Mouse (Mus musculus): ENCODE measurements around the gene Tmod3.
"Not testable (repeated sequence)": the region's sequence is repeated elsewhere in the genome, so short reads cannot be mapped to it uniquely, and the experiment has no call there.

Tmod3 gene

DNA sequence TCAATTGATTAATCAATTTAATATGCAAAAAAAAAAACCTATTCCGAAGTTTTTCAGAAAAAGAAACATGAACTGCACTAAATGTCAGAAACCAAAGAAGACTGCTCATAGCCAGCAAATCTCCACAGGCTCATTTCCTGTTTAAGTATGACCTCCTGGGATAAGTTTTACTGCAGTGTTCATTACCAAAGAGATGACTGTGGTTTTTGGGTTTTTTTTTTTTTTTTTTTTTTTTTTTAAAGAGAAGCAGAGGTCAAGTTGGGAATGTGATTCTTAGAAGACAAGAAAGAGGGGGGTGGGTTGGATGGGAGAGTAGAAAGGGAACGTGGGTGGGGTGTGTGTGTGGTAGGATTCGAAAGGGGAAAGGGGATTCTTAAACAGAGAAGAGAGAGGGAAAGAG lies 1.1 kb downstream of the Tmod3 start:
- DNase-seq (ENCODE audit: low spot score): no peak

DNA sequence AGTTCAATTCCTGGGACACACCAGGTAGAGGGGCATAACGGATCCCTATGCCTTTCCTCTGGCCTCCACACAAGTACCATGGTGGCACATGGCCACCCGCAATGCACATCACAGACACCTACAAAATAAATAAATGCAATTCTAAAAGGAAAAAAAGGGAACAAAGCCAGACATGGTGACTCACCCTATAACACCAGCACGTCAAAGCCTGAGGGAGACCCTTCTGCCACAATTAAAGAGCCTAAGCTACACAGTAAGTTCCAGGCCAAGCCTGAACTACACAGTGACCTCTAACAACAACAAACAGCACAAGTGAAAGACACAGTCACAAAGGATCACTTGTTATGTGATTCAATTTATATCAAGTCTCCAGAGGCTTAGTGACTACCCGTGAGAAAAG lies 5.7 kb downstream of the Tmod3 start:
- DNase-seq (ENCODE audit: low spot score): no peak

- no peak for DNase-seq (ENCODE audit: low spot score)
Observed at GRCm38 (mm10) chr9:75551342-75551741, 8.1 kb downstream of the Tmod3 start.

- DNase-seq (ENCODE audit: low spot score): no peak
Observed at GRCm38 (mm10) chr9:75549010-75549409, 10.4 kb downstream of the Tmod3 start.

GRCm38 (mm10) chr9:75546885-75547553 lies 12.4 kb downstream of the Tmod3 start:
- no peak for DNase-seq (ENCODE audit: low spot score)

DNA sequence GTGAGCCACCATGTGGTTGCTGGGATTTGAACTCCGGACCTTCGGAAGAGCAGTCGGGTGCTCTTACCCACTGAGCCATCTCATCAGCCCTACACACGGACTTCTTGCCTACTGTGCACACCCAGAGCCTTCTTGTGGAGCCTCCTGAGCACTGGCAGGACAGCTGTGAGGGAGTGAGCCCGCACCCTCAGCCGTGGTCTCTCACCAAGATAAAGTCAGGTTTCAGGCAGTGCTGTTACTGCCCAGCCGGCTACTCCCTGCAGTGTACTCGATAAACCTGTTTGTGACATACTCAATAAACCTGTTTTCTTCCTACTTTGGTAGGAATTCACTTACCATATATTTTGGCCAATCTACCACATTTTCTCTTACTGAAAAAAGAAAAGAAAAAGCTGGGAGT lies 13.9 kb downstream of the Tmod3 start:
- no peak for DNase-seq (ENCODE audit: low spot score)

GRCm38 (mm10) chr9:75541497-75541896 lies 18.0 kb downstream of the Tmod3 start:
- DNase-seq (ENCODE audit: low spot score): peak; percentile 43

GRCm38 (mm10) chr9:75536422-75536821 lies 23.0 kb downstream of the Tmod3 start:
- no peak for DNase-seq (ENCODE audit: low spot score)

GRCm38 (mm10) chr9:75534431-75534962 lies 25.0 kb downstream of the Tmod3 start:
- no peak for DNase-seq (ENCODE audit: low spot score)

DNA sequence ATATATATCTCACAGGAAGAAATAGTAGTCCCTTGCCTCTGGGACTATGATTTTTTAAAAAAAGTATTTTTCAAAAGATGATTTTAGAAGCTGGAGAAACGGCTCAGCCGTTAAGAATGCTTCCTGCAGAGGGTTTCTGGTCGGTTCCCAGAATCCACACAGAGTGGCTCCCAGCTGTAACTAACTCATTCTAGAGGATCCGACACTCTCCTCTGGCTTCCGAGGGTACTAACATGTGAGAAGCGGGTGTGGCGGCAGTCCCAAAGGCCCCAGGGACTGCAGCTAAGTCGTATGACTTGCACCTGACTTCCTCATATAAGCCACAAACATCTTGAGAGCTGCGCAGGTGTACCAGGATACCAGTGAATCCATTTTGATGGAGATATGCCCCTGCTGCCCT lies 26.5 kb downstream of the Tmod3 start:
- DNase-seq (ENCODE audit: low spot score): not testable (repeated sequence)

DNA sequence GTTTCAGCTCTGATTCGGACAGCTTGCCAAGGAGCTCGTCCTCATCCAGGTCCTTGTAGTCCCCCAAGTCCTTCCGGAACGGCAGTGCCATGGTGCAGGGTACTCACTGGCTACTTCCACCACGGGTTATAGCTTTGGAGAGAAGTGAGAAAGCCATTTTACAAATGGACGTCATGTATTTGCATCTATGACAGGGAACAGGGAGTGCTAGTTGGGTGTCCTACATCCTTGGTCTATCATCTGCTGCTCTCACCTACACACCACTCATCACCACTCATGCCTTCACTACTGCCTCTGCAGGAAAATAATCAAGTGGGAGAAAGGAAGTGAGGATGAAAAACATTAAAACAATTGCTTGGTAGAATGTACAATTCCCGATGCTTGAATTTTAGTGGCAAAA lies 27.0 kb downstream of the Tmod3 start:
- DNase-seq (ENCODE audit: low spot score): no peak

DNA sequence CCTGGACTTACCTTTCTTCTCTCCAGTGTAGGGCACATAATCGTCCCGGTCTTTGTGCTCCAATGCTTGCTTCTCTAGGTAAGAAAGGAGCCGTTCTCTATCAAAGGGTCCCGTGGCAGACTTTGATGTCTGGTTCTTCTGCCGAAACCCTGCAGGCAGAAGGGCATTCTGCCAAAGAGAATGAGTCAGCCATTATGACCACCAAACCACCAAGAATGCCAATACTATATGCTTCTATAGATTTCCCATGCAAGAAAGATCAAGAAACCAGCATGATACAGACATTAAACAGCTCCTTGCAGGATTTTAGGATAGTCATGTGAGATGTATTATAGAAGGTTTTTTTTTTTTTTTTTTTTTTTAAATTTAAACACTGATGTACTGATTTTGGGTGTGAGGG lies 30.1 kb downstream of the Tmod3 start:
- no peak for DNase-seq (ENCODE audit: low spot score)

DNA sequence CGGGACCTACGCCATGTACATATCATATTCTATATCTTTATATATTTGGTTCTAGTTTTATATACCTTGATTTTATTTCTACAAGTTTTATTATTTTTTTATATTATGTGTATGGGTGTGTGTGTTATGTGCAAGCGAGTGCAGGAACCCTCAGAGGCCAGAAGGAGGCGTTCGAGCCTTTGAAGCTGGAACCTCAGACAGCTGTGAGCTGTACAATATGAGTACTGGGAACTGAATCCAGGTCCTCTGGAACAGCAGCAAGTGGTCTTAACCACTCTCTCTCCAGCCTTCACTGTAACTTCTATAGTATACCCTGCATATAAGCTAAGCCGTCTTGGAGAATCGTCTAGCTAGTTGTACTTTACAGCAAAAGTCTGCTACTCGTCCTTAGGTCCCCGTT lies 31.4 kb downstream of the Tmod3 start:
- DNase-seq (ENCODE audit: low spot score): no peak

DNA sequence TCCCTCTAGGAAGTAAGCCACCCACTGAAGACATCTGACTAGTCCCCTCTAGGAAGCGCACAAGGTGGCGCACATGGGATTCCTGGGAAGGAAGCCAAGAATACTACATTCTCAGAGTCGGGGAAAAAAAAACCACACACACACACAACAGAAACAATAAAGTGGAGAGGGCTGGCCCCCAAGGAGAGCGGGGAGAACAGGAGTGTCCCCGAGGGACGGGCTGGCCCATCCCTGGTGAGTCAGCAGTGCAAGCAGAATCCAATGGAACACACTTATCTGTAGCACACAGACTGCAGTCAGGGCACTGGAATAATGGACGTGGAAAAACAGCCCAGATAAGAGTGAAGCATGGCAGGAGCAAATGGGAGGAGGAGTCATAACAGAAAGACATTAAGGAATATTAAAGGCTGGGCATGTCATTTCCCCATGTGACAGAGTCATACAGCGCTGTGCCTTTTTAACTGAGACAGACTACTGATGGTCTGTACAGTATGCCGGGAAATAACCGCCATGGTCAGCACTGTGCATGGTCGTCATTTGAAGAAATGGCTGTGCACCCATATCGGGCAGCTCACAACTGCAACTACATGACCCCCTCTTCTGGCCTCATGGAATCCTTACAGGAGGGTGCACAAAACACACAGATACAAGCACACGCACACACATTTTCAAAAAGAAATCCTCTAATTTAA lies 31.9 kb downstream of the Tmod3 start:
- DNase-seq (ENCODE audit: low spot score): no peak

- no peak for DNase-seq (ENCODE audit: low spot score)
Observed at GRCm38 (mm10) chr9:75523646-75524045, 35.8 kb downstream of the Tmod3 start.

GRCm38 (mm10) chr9:75522217-75522616 lies 37.2 kb downstream of the Tmod3 start:
- DNase-seq (ENCODE audit: low spot score): no peak

DNA sequence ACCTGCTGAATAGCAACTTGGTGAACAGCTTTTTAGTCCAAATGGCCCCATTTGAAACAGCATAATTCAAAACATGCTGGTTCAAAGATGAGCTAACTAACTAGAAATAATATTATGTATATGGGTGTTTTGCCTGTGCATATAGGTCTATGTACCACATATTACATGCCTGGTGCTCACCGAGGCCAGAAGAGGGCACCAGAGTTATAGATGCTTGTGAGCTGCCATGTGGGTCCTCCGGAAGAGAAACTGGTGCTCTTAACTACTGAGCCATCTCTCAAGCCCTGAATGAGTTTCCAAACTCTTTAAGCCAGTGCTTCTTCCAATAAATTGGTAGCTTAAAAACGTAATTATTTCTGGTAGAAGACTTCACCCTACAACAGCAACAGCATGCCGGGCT lies 37.7 kb downstream of the Tmod3 start:
- peak; percentile 80 for DNase-seq (ENCODE audit: low spot score)

DNA sequence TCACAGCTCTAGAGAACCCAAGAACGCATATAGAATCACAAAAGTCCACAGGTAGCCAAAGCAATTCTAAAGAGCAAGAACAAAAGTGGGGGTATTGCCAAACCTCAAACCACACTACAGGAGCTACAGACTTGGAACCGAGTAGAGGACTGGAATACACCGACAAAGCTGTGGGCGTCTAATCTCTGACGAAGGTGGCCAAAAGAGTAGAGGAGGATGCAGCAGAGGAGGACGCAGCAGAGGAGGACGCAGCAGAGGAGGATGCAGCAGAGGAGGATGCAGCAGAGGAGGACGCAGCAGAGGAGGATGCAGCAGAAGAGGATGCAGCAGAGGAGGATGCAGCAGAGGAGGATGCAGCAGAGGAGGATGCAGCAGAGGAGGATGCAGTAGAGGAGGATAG lies 38.5 kb downstream of the Tmod3 start:
- no peak for DNase-seq (ENCODE audit: low spot score)

DNA sequence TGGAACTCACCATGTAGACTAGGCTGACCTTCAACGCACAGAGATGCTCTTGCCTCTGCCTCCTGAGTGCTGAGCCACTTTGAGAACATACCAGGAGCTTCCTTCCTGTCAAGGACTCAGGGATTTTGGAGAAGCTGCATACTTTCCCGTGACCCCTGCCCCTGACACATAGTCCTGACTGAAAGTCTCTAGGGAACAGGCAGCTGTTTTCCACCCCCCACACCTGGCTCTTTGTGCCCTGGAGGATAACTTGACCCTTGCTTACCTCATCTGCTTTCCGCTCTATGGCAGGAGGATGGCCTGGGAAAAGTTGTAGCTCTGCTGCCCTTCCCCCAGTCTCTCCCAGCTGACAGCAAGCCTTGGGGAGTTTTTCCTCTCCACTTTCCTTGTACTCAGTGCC lies 41.7 kb downstream of the Tmod3 start:
- peak; percentile 32 for DNase-seq (ENCODE audit: low spot score)

GRCm38 (mm10) chr9:75515464-75516113 lies 43.9 kb downstream of the Tmod3 start:
- peak; percentile 81 for DNase-seq (ENCODE audit: low spot score)

GRCm38 (mm10) chr9:75511236-75511939 lies 48.1 kb downstream of the Tmod3 start:
- no peak for DNase-seq (ENCODE audit: low spot score)

DNA sequence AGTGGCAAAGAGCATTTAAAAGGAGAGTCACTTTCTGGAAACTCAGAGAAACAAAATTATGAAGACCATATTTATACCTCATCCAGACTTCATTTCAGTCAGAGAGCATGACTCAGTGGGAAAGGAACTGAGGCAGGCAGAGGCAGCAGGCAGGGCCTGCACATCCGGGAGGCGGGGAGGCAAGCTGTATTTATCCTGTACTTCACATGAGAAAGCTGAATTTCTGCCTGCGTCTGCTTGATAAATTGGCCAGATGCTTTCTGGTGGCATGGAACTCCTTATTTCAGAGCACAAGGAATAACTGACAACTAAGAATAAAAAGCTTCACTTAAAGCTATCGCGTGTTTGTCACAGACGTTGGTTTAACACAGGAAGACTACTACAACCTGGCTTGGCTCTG lies 55.1 kb downstream of the Tmod3 start:
- no peak for DNase-seq (ENCODE audit: low spot score)

DNA sequence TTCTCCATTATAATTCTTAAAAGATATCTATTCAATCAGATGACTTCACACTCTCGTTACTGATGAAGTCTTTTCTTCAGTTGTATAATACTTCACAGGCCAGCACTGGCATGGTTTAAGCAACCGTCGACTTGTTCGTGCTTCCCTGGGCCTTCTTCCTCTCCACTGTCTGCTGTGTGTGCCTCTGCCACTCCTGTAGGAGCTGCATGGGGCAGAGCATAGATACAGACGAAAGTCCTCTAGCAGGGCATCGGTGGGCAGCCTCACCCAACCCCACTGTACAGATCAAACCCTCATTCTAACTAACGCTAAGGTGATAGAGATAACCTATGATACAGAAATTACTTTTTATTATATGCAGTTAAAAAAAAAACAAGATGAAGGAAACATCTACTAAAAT lies 60.9 kb downstream of the Tmod3 start:
- DNase-seq (ENCODE audit: low spot score): no peak
